Mouse (Mus musculus) right cerebral cortex, postnatal 10 days (tissue): ENCODE measurements around the gene Ctrb1.

Experiments used
- DNase-seq, 2 experiments: peaks; one replicate each; pipeline ENCODE4 v3.0.0; 2021; ENCODE audit warnings: low spot score in 2 of 2

Gene Ctrb1

DNA sequence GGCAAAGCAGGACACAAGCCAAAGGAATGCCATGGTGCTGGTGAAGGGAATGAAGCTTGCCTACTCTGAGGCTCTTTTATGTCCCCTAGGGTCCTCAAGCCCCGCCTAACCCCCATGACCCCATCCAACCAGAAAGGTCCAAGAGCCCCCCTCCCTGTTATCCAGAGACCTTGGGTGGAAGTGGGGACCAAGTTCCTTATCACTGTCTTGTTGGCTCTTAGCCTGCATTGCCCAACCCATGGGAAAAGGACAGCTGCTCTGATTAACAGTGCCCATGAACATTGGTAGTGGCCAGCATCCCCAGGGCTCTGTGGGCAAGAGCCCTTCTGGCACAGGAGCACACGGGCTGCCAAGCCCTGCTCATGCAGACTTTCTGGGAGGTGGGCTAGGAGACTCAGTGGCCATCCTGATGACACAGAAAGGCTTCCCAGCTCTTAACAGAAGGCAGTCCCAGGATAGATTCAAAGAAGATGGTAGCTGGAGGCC, at the start of gene Ctrb1:
TSS of gene Ctrb1 (minus strand) at position 51 of the 486 bp plus-strand sequence.
- DNase-seq = no peak

DNA sequence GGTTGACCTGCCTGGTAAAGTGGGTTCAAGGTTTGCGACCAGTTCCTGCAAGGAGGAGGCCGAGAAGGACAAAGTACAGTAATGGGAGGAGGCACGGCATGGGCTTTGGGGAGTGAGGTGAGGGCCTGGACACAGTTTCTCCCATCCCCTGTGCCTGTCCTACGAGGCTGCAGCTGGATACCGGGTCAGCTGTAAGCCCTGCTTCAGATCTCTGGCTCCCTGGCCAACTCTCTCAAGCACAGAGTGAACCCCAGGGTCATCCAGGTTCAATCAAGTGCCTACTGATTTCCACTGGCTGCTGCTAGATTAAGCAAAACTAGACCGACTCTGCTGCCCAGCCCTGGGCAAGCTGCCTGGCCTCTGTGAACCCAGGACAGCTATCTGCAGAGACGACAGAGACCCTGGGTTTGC, 49.5 kb upstream of the Ctrb1 start:
- DNase-seq = no peak

DNA sequence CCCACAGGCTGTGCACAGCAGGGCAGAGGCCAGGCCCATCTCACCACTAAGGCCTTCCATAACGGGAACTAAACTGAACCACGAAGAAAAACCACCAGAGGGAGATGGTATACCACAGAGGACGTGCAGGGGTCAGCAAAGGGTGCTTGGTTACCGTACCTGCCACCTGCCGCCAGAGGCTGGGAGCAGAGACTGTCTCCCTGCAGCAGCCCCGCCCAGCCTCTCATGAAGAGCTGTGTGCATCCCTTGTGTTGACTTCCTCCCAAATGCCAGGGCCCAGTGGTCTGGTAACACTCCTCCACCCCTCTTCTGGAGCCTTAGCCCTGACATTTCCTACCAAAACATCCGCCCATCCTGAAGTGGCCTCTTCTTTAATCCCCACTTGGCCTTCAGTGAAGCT, 48.8 kb upstream of the Ctrb1 start:
- no peak for DNase-seq

DNA sequence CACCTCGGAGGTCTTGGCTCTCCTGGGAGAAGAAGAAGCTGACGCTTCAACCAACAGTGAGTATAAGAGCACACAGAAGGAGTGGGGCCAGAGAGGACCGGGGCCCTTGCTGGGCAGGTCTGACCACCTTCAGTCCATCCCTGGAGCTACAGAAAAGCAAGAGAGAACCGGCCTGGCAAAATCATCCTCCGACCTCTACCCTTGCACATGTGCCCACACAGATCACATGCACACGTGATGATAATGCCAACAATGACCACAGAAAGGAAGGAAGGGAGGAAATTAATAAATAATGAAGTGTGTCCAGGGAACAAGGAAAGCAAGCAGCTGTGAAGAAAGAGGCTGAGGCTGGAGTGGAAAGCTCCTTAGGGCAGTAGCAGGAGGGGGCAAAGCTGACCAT, 48.1 kb upstream of the Ctrb1 start:
- DNase-seq = no peak

DNA sequence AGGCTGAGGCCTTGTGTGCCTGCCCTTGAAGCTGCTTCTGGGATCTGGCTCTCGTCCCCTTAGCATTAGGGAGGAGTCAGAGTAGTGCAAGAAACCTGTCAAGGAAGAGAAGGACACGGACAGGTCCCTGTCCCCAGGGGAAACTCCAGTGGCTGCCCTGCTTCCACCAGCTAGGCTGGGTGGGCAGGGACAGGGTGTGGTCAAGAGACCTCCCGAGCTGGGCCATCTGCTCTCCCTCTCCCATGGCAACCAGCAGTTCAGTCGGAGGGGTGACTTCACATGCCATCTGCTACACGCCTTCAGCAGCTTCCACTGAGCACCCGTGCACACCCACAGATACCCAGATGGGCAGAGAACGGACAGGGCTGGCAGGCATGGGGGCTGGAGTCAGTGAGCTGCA, 45.5 kb upstream of the Ctrb1 start:
- peak; percentile 57 to 84 for DNase-seq

DNA sequence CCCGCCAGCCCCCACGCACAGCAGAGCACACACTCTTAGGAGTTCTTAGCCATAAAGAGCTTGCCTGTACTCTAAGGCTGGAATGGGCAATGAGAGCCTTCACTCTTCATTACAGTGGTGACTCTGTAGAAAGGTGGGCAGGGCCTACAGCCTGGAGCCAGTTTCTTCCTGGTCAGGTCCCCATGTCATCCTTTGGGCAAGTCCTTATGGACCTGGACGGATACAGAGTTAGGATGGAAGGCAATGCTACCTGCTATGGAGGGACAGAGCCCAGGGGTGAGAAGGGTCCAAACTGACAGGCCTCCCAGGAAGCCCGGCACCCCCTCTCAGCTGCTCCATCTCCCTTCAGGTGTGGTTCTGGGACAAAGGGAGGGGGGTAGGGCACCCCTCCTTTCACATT, 45.0 kb upstream of the Ctrb1 start:
- DNase-seq = no peak

DNA sequence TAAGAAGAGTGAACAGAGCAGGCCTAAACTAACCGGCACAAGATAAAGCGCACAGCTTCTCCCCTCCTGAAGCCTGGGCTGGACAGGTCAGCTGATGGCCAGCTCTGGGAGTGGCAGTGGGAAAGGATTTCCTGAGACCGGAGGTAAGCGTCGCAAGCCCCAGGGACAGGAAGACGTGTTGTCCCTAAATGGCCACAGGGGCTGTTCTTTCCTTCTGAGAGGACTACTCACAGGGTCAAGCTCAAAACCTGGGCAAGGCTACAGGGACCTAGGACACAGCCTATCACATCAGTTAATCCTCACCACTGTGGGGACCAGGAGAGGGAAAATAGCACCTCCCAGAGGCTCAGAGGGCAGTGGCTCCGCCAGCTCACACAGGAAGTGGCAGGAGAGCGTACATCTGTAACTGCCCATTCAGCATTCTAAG, 44.5 kb upstream of the Ctrb1 start:
- DNase-seq = peak in 1 of 2 experiments; percentile 22

DNA sequence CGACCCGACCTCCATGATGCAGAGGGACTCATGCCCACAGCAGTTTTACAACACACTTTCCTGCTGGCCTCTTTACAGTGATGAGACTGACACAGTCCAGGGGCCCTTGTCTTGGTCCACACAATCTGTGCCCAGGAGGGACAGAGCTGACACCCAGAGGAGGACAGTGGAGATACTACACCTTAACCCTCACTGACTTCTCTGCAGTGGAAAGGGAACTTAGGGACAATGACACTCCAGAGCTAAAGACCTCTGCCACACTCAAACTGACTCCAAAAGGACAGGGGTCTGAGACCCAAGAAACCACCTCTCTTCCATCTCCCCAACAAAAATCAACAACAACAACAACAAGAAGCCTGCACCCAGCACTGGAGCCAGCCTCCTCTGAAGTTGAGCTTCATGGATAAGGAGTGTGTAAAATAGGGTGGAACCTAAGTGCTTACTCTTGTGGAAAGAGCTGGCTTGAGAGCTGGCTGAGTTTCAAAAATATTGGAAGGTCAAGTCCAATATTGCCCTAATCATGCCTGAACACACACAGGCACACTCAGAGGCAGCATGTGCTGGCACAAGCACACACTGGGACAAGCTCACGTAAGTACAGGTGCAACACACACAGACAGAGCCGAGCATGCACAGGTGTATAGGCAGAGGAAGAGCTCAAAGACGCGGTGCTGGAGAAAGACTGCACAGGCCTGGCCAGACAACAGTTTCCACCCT, 43.6 kb upstream of the Ctrb1 start:
- no peak for DNase-seq

DNA sequence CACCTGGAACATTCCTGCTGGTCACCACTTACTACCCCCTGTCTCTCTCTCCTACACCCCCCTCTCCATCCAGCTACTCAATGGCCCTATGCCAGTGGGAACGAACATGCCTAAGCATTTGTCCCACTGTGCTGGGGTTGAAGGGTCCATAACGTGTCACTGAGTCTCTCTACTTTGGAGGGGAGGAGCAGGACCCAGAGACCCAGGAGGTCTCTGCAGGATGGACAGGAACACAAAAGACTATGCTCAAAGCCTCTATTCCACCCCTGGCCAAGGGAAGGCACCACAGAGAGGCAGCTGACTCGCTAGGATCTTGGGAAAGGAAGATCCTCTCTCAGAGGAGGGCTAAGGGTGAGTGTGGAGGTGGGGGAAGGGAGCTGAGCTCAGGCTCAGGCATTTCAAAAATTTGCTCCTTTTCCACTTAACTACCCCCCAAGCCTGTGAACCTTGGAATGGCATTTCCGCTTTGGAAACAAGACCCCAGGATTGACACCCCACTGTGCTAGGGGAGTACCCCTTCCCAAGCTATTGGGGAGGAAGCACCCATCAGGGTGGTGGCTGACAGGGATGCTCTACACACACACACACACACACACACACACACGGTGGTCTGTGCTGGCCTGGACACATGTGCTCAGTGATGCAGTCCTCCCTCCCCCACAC, 42.9 kb upstream of the Ctrb1 start:
- peak in 1 of 2 experiments; percentile 24 for DNase-seq

DNA sequence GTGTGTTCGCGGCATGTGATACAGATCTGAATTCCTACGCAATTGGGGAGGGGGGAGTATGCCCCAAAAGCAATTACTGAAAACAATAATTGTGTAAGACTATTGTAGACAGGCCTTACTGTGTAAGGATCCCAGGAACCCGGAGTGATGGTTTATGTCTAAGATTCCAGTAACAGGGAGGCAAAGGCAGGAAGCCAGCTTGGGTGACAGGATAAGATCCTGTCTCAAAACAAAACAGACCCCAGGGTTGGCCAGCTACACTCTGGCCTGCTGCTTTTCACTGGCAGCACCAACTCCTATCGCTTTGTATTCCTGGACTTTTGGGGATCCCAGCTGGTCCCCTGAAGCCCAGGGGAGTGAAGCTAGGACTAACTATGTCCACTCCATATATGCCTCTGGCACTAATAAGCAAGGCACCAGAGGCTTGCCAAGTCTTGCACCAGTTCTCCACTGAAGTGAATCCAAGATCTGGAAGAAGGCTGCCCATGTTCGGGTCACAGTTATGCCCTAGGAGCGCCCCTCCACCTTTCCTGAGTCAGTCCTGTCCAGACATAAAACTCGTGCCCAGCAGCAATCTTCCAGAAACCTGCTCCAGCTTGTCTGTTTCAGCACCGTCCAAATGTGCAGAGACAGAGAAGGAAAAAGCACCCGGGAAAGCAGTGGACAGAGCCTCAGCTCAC, 41.7 kb upstream of the Ctrb1 start:
- DNase-seq = peak in 1 of 2 experiments; percentile 28

DNA sequence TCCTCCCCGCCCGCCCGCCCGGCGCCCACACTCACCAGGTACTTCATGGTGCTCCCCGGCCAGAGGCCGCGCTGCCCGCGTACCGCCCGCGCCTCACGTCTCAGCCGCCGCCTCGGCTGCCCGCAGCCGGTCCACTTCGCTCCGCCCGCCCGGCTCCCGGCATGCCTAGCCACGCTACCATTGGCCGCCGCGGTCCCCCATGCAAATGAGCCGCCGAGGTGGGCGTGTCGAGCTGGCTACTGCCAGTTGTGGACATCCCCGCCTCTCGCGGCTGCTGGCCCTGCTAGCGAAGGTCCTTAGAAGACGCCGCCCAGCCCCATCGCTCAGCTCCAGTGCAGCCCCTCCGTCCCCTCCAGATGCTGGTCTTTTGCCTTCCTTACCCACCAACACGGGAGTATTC, 41.2 kb upstream of the Ctrb1 start:
- DNase-seq = peak; percentile 96

DNA sequence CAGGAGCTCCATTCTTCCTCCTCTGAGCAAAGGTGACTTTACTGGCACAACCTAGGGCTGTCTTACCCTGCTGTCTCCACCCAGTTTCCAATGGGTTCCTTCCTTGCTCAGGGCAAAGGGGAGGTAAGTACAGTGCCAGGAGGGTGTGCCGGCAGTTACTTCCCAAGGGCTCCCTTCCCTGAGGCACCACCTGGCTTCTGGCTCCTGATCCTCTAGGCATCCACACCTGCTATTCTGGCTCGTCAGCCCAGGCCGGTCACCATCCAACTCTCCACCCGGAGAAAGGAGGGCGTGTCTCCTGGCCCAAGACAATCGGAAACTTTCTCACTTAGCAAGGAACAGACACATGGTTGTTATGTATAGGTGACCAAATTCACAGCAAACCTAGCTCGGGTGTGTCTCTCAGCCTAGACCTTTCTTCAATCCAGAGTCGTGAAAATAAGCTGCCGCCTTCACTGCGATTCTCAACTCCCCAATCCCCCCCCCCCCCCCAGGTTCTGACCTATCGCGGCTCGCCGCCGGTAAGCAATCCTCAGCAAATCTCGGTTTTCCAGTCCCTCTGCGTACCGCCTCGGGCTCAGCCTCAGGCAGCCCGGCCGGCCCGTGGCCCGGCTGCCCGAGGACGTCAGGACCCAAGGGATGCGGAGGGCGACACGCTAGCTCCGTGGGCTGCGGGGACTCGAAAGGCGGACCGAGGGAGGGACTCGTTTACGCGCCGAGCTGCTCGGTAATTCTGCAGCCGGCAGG, 40.6 kb upstream of the Ctrb1 start:
- peak in 1 of 2 experiments; percentile 39 for DNase-seq

DNA sequence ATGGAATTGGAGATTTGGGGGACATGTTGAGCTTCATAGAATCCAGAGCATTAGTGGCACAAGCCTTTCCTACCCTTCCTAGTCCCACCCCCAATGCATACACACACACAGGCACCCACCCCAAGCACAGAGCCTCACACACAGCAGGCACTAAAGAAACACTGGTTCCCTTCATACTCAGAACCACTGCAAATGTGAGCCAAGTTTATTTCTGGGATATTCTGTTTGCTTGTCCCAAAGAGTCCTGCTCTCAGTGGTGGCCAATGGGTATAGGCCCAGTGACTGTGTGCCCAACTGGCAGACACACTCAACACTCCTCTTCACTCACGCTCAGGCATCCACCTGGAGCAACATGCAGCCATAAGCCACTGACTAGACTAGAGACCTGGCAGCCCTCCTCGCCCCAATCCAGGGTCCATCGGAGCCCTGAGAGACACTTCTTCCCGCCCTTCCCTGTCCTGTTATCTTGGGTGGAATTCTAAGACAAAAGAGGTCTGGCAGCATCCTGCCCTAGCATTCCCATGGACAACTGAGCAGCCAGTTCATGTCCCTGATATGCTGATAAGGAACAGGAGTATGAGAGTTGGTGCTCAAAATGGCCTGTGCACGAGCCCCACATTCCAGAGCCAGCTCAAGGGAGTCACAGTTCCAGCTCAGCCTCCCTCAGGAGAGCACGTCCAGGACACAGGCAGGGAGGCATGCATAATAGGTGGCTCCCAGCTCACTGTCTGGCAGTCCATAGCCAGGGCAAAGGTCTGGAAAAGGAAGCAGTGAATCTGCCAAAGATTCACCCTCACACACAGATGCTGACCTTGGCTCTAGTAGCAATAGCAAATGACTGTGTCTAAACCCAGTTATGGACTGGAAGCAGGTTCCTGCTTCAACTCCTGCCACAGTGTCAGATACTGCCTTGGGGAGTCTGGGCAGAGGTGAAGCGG, 38.7 kb upstream of the Ctrb1 start:
- DNase-seq = peak in 1 of 2 experiments; percentile 32

DNA sequence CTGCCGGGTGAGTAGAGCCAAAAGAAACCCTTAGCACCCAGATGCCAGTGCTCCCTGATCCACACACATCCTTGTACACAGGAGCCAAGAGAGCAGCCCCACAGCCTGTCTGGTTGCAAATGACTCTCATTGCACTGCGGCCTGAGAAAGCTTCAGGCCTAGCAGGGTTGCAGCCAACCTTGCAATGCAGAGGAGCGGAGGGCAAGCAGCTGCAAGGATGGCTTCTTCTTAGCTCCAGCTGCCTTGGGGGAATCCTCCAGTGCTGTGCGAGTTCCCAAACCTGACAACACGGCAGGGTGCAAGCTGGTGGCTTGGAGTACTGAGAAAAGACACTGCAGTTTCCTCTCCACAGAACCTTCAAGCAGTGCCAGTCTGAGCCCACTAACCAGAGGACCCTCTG, 37.7 kb upstream of the Ctrb1 start:
- DNase-seq = no peak

DNA sequence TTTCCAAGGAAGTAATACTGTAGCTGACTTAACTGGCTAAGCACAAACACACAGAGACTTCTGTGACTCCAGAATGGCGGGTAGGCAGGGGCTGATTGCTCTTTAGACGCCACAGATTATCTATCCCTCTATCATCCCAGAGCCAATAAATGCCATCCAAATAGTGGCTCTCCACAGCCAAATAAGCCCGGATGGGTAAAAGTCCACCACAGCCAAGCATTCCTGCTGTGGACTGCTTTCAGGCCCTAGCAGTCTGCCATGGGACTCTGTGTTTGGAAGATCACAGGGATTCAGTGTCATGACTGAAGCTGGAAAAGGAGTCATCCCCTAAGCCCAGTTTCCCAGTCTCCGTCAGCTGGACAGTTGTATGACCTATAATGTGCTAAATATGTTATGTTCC, 36.7 kb upstream of the Ctrb1 start:
- no peak for DNase-seq

DNA sequence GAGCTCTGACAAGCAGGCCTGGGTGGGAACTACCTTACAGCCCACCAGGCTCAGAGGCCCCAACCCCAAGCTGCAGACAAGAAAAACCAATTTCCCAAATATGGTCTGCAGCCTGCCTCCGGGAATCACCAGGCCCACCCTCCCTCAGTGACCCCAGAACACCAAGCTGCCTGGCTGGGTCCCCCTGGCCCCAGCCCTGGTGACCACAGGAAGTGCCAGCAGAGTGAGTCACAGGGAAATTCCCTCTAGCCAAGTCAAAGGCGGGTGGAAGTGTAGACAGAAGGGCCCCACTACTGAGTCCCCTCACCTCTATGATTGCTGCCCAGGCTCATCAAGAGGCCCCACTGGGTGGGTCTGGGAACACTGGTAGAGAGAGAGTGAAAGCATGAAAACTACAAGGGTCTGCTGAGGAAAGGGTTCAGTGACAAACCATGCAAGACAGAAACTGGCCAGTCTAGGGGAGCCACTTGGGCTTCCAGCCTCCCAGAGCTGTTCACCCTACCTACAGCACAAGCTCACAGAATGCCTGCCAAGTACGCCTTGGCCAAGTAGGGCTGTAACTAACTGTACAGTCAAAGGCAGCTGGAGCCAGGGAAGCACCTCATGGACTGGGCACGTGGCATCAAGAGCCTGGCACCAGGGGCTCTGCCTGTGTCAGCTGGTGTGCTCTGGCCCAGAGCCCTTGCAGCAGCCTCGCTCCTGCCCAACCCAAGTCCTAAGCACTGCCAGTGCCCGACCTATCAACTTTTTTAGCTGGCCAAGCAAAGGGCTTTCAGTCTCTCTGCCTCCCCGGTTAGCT, 35.5 kb upstream of the Ctrb1 start:
- peak; percentile 85 to 90 for DNase-seq

DNA sequence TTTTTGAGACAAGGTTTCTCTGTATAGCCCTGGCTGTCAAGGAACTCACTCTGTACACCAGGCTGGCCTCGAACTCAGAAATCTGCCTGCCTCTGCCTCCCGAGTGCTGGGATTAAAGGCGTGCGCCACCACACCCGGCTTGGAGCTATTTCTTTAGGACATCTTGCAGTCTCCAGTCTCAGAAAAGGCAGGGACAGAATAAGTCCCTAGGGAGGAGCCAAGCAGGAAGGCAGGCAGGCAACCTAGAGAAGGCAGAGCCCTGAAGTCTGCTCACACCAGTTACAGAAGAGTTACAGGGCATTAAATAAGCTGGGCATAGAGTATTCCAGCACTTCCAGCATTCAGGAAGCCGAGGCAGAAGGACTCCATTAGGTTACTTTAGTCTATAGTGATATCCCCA, 34.5 kb upstream of the Ctrb1 start:
- DNase-seq = no peak

DNA sequence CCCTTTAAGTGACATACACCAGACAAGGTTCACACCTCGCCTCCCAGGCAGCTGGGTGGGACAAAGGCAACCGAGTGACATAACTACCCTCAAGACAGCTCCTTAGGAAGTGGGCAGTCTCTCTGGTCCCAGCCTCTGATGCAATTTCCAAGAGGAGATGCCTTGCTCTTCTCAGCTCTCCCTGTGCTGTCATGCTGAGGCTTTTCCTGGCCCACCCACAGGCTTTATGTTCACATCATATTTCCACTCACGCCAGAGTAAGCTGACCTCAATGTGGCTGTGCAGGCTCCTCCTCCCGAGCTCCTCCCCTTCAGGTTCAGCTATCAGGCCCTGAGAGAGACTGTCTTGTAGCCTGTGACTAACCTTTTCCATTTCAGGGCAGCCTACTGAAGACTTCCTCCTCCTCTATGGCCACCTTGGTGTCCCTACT, 29.3 kb upstream of the Ctrb1 start:
- peak; percentile 18 to 27 for DNase-seq

DNA sequence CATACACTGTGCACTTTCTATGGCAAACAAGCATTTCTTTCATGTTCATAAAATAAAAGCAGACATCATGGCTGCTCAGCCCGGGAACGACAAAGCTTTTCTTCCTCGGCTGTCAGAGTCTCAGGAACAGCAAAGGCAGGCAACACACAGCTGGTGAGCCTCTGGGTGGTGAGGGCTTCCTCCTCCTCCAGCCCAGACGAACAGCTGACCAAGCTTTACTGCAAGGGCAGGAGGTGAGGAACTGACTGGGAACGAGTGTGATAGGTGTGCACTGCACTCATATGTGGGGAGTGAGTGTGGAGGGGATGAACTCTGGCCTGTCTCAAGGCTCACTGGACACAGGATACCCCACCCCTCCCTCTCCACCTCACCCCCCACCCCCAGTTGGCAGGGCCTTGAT, 28.1 kb upstream of the Ctrb1 start:
- peak; percentile 25 to 33 for DNase-seq

DNA sequence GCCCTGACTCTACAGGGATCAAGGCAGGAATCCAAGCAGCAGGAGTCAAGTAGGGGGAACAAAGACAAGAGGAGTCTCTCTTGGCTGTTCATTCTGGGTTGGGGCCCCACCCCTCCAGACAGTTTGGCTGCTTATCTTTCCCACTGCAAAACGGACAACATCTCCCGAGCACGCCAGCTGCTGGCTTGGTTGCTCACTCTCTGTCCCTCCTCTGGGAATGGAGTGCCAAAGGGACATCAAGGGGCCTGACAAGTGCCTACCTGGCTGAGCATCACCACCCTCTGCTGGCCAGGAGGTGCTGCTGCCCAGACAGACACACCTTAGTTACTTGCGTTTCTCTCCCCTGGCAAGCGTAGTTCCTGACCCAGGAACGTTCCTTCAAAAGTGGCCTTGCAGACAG, 27.1 kb upstream of the Ctrb1 start:
- peak; percentile 23 to 30 for DNase-seq
